Mouse (Mus musculus) embryonic facial prominence, embryonic 10.5 days (tissue): ENCODE measurements around the gene Sv2a. TPM values are rescaled to one million over a fixed set of nuclear protein-coding genes. Genes with fewer than 3 reads are reported as not detected.
"Not testable (repeated sequence)": the region's sequence is repeated elsewhere in the genome, so short reads cannot be mapped to it uniquely, and the experiment has no call there.

Experiments
- DNase-seq: peaks from one replicate; pipeline ENCODE4 v3.0.0-alpha.2; 2017; ENCODE audit warnings: low spot score
- H3K27ac ChIP-seq: fragments of 300-500 bp; sonication (generic); replicated peaks from 2 replicates; pipeline ENCODE4 v1.5.1; 2016; ENCODE audit warnings: mild to moderate bottlenecking
- H3K27me3 ChIP-seq: fragments of 300-500 bp; sonication (generic); replicated peaks from 2 replicates; pipeline ENCODE4 v1.6.1; 2016; ENCODE audit warnings: low read depth, mild to moderate bottlenecking; ENCODE audit not compliant: poor library complexity, severe bottlenecking
- H3K36me3 ChIP-seq: fragments of 300-500 bp; sonication (generic); replicated peaks from 2 replicates; pipeline ENCODE4 v1.6.1; 2016; ENCODE audit warnings: mild to moderate bottlenecking, moderate library complexity
- H3K4me1 ChIP-seq: fragments of 300-500 bp; sonication (generic); 2 replicates; pipeline ENCODE4 v1.6.1; 2016
- H3K4me3 ChIP-seq: fragments of 300-500 bp; sonication (generic); 2 replicates; pipeline ENCODE4 v1.5.1; 2016; ENCODE audit warnings: mild to moderate bottlenecking, moderate library complexity
- H3K9me3 ChIP-seq: fragments of 300-500 bp; sonication (generic); 2 replicates; pipeline ENCODE4 v1.6.1; 2016; ENCODE audit warnings: mild to moderate bottlenecking
- WGBS: fragments of 180-500 bp; shearing (Covaris S2); methylation state at CpG from one replicate; pipeline ENCODE4 v1.1.7; 2016; 5-methylcytosine and 5-hydroxymethylcytosine counted together
- polyA plus RNA-seq: library from polyadenylated mRNA; unstranded; fragments of >200 nt; fragmentation: Nextera tagmentation; extraction: Ambion mirVana; gene quantifications from 2 replicates; pipeline ENCODE4 v1.2.1, GENCODE M21; 2016

The Sv2a gene
- polyA plus RNA-seq, 1 experiment from 2014 or later, result 3.9 TPM

GRCm38 (mm10) chr3:96199731-96200130 lies 18.8 kb downstream of the Sv2a start:
- H3K4me3 ChIP-seq, result no peak overlapping the region
- H3K27me3 ChIP-seq, result 0 out of 2 replicates have a peak, but pooled peaks cover 7% of the 10 kb centered on the region
- DNase-seq, result no peak
- H3K36me3 ChIP-seq, result peaks cover 8% of the 10 kb centered on the region
- no peak overlapping the region for H3K27ac ChIP-seq
- peaks cover 21% of the 10 kb centered on the region for H3K4me1 ChIP-seq
- no peaks in the 10 kb centered on the region for H3K9me3 ChIP-seq
- 59% methylated on average over 2 of the region's 2 CpGs for WGBS

GRCm38 (mm10) chr3:96207819-96208218 lies 26.9 kb downstream of the Sv2a start:
- DNase-seq, result no peak
- Histone ChIP-seq H3K9me3 (no peaks in the 10 kb centered on the region), H3K4me1 (peaks cover 7% of the 10 kb centered on the region), H3K36me3 (no peaks in the 10 kb centered on the region), H3K4me3 (no peak overlapping the region), H3K27me3 (no peaks in the 10 kb centered on the region), H3K27ac (no peak overlapping the region)
- 88% methylated on average over 3 of the region's 3 CpGs for WGBS

- Histone ChIP-seq H3K4me1 (peaks cover 7% of the 10 kb centered on the region), H3K27ac (no peak overlapping the region), H3K27me3 (no peaks in the 10 kb centered on the region; the same call in 1 of the 2 replicates), H3K9me3 (no peaks in the 10 kb centered on the region), H3K36me3 (no peaks in the 10 kb centered on the region), H3K4me3 (no peak overlapping the region)
- WGBS, result 20% methylated on average over 15 of the region's 15 CpGs
- peak; percentile 45 for DNase-seq
These were observed 28.3 kb downstream of the Sv2a start for GRCm38 (mm10) chr3:96209242-96209641.

- H3K4me1 ChIP-seq, result peaks cover 43% of the 10 kb centered on the region
- WGBS, result under 1% methylated on average over 12 of the region's 12 CpGs
- H3K27ac ChIP-seq, result peak overlapping the region; percentile 97
- no peaks in the 10 kb centered on the region for H3K36me3 ChIP-seq
- H3K4me3 ChIP-seq, result peak overlapping the region; percentile 70
- H3K9me3 ChIP-seq, result no peaks in the 10 kb centered on the region
- peak; percentile 59 for DNase-seq
- H3K27me3 ChIP-seq, result peaks cover 6% of the 10 kb centered on the region
These were observed 38.3 kb downstream of the Sv2a start for GRCm38 (mm10) chr3:96219191-96219641.

- H3K27ac ChIP-seq, result peak within 1 kb of the TSS; percentile 97
- H3K4me1 ChIP-seq, result peaks cover 43% of the 10 kb centered on the region
- H3K27me3 ChIP-seq, result peaks cover 6% of the 10 kb centered on the region
- WGBS, result under 1% methylated on average over 37 of the region's 37 CpGs
- peak; percentile 80 for DNase-seq
- H3K9me3 ChIP-seq, result no peaks in the 10 kb centered on the region
- H3K4me3 ChIP-seq, result peak within 1 kb of the TSS; percentile 70
- H3K36me3 ChIP-seq, result no peaks in the 10 kb centered on the region
These were observed 38.7 kb downstream of the Sv2a start, which contains the start of the genes Bola1 and Hist2h2ab for GRCm38 (mm10) chr3:96219661-96220130. Gene Bola1, minus strand, starts transcription at chr3:96219709. Gene Hist2h2ab, plus strand, starts transcription at chr3:96219865.

GRCm38 (mm10) chr3:96220131-96220764 lies 39.3 kb downstream of the Sv2a start:
- peak; percentile 64 for DNase-seq
- Histone ChIP-seq H3K4me1 (peaks cover 46% of the 10 kb centered on the region), H3K4me3 (peak overlapping the region; percentile 70), H3K27ac (peak overlapping the region; percentile 97)
- not testable (repeated sequence) for H3K27me3 ChIP-seq, H3K9me3 ChIP-seq, H3K36me3 ChIP-seq
- under 1% methylated on average over 40 of the region's 47 CpGs for WGBS

- Histone ChIP-seq H3K4me3 (peak within 1 kb of the TSS; percentile 70), H3K27me3 (no peaks in the 10 kb centered on the region; the same call in 1 of the 2 replicates), H3K4me1 (peaks cover 47% of the 10 kb centered on the region), H3K9me3 (no peaks in the 10 kb centered on the region), H3K36me3 (no peaks in the 10 kb centered on the region), H3K27ac (peak within 1 kb of the TSS; percentile 97)
- under 1% methylated on average over 43 of the region's 43 CpGs for WGBS
- DNase-seq, result peak; percentile 87
These were observed 40.1 kb downstream of the Sv2a start, which contains the start of the genes Hist2h2ac and Hist2h2be for GRCm38 (mm10) chr3:96220765-96221639. Gene Hist2h2ac, minus strand, starts transcription at chr3:96220880. Gene Hist2h2be, plus strand, starts transcription at chr3:96221119.

- Histone ChIP-seq H3K27me3 (no peaks in the 10 kb centered on the region; the same call in 1 of the 2 replicates), H3K4me1 (peaks cover 54% of the 10 kb centered on the region), H3K9me3 (no peaks in the 10 kb centered on the region), H3K4me3 (peak overlapping the region; percentile 70), H3K27ac (peak overlapping the region; percentile 97), H3K36me3 (no peaks in the 10 kb centered on the region)
- peak; percentile 26 for DNase-seq
- 22% methylated on average over 9 of the region's 9 CpGs for WGBS
These were observed 40.7 kb downstream of the Sv2a start for GRCm38 (mm10) chr3:96221640-96222038.

- Histone ChIP-seq H3K27me3 (no peaks in the 10 kb centered on the region), H3K27ac (no peak overlapping the region; the same call in 1 of the 2 replicates), H3K36me3 (no peaks in the 10 kb centered on the region), H3K4me3 (peak overlapping the region; percentile 70; the same call in 1 of the 2 replicates), H3K4me1 (peaks cover 65% of the 10 kb centered on the region), H3K9me3 (no peaks in the 10 kb centered on the region)
- 89% methylated on average over 4 of the region's 4 CpGs for WGBS
- DNase-seq, result no peak
These were observed 41.8 kb downstream of the Sv2a start for GRCm38 (mm10) chr3:96222774-96223173.

- H3K4me3 ChIP-seq, result no peak overlapping the region
- DNase-seq, result no peak
- H3K27ac ChIP-seq, result peak overlapping the region; percentile 48
- no peaks in the 10 kb centered on the region for H3K9me3 ChIP-seq
- no peaks in the 10 kb centered on the region for H3K36me3 ChIP-seq
- H3K27me3 ChIP-seq, result no peaks in the 10 kb centered on the region
- WGBS, result 28% methylated on average over 2 of the region's 2 CpGs
- H3K4me1 ChIP-seq, result peaks cover 54% of the 10 kb centered on the region
These were observed 44.5 kb downstream of the Sv2a start for GRCm38 (mm10) chr3:96225421-96225820.

GRCm38 (mm10) chr3:96226695-96227648 lies 46.0 kb downstream of the Sv2a start:
- no peak for DNase-seq
- H3K27ac ChIP-seq, result peak overlapping the region; percentile 30
- no peak overlapping the region for H3K4me3 ChIP-seq
- 69% methylated on average over 8 of the region's 8 CpGs for WGBS
- no peaks in the 10 kb centered on the region for H3K36me3 ChIP-seq
- H3K4me1 ChIP-seq, result peaks cover 44% of the 10 kb centered on the region
- no peaks in the 10 kb centered on the region for H3K27me3 ChIP-seq
- no peaks in the 10 kb centered on the region for H3K9me3 ChIP-seq
